Mouse (Mus musculus) G1E (cell line): ENCODE results near the gene Ncoa4.

ENCODE experiments used
- CTCF ChIP-seq: IDR thresholded peaks from 2 replicates; pipeline ENCODE4 v1.5.1; 2012; ENCODE audit warnings: low read depth, low read length, inconsistent platforms, mixed read lengths
- GATA1 ChIP-seq: IDR thresholded peaks from 2 replicates; pipeline ENCODE4 v1.6.1; 2012; ENCODE audit warnings: borderline replicate concordance, low read length, inconsistent platforms, mixed read lengths
- TAL1 ChIP-seq: conservative IDR thresholded peaks from 2 replicates; pipeline ENCODE4 v1.6.1; 2012; ENCODE audit warnings: low read depth, low read length, inconsistent platforms, mixed read lengths

DNA sequence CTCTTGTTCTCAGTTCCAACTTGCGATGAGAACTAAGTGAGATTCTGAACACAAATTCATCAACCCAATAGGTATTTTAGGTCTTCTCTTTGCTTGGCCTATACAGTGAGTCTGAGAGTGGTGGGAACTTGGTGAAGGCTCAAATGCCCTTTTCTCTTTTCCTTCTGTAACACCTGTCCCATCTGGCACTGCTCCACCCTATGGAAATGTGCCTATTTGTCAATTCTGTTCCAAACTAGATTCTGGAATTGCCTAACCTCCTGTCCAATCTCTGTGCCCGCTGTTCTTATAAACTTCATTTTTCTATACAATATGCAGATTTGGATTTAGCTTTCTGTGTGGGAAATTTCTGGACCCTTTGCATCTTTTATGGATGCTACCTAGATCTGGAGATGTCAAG lies 6.5 kb upstream of the Ncoa4 start:
- TF ChIP-seq CTCF (no peak), TAL1 (no peak), GATA1 (no peak)
